Mouse (Mus musculus) frontal cortex, adult (tissue): ENCODE measurements at regions not wholly inside any gene's neighbourhood (a gene's known extent, or its start where the extent isn't known, plus 50 kb on each side); places are given as distances from the start of the nearest gene placed in this dataset.
"Not testable (repeated sequence)": the region's sequence is repeated elsewhere in the genome, so short reads cannot be mapped to it uniquely, and the experiment has no call there.

ENCODE experiments used
- ATAC-seq: cut with Nextera tagmentation; 2 replicates; pipeline ENCODE4 v1.9.2; 2017; ENCODE audit warnings: mild to moderate bottlenecking, moderate library complexity, mixed read lengths; ENCODE audit not compliant: low TSS enrichment

GRCm38 (mm10) chr5:64696099-64696498 is 107.1 kb upstream of the Klf3 start:
- ATAC-seq: no peak

GRCm38 (mm10) chr5:64697466-64697865 is 105.7 kb upstream of the Klf3 start:
- no peak for ATAC-seq

- ATAC-seq: no peak
Measured at GRCm38 (mm10) chr5:64698458-64699116, 104.6 kb upstream of the Klf3 start.

- no peak for ATAC-seq
Measured at GRCm38 (mm10) chr5:64700030-64700429, 103.2 kb upstream of the Klf3 start.

- ATAC-seq: peak; percentile 69
Measured at GRCm38 (mm10) chr5:64701219-64701779, 101.9 kb upstream of the Klf3 start.

- ATAC-seq: peak; percentile 92
Measured at GRCm38 (mm10) chr5:64701780-64702231, 101.4 kb upstream of the Klf3 start.

GRCm38 (mm10) chr5:64702404-64702803 is 100.8 kb upstream of the Klf3 start:
- not testable (repeated sequence) for ATAC-seq

GRCm38 (mm10) chr5:64703091-64703872 is 99.9 kb upstream of the Klf3 start:
- peak; percentile 62 for ATAC-seq

- ATAC-seq: no peak
Measured at GRCm38 (mm10) chr5:64704144-64704543, 99.0 kb upstream of the Klf3 start.

- no peak for ATAC-seq
Measured at GRCm38 (mm10) chr5:64706586-64706985, 96.6 kb upstream of the Klf3 start.

GRCm38 (mm10) chr5:64709146-64709545 is 94.0 kb upstream of the Klf3 start:
- peak; percentile 47; the same call in 1 of the 2 replicates for ATAC-seq

GRCm38 (mm10) chr5:64710236-64710635 is 93.0 kb upstream of the Klf3 start:
- no peak for ATAC-seq

GRCm38 (mm10) chr5:64710968-64711367 is 92.2 kb upstream of the Klf3 start:
- no peak for ATAC-seq

GRCm38 (mm10) chr5:64714221-64714653 is 89.0 kb upstream of the Klf3 start:
- ATAC-seq: no peak

GRCm38 (mm10) chr5:64714710-64715109 is 88.5 kb upstream of the Klf3 start:
- ATAC-seq: peak; percentile 89

- no peak for ATAC-seq
Measured at GRCm38 (mm10) chr5:64716551-64716950, 86.6 kb upstream of the Klf3 start.

- ATAC-seq: no peak
Measured at GRCm38 (mm10) chr5:64722211-64722610, 81.0 kb upstream of the Klf3 start.

GRCm38 (mm10) chr5:64727847-64728246 is 75.3 kb upstream of the Klf3 start:
- ATAC-seq: no peak

GRCm38 (mm10) chr5:64732356-64732755 is 70.8 kb upstream of the Klf3 start:
- no peak for ATAC-seq

GRCm38 (mm10) chr5:64736985-64737384 is 66.2 kb upstream of the Klf3 start:
- ATAC-seq: no peak

GRCm38 (mm10) chr5:64738096-64738780 is 65.0 kb upstream of the Klf3 start:
- no peak for ATAC-seq

- ATAC-seq: no peak
Measured at GRCm38 (mm10) chr5:64738781-64739310, 64.3 kb upstream of the Klf3 start.
